Mouse (Mus musculus) hindbrain, postnatal 0 days (tissue): ENCODE measurements around the gene Aig1. TPM values are rescaled to one million over a fixed set of nuclear protein-coding genes. Genes with fewer than 3 reads are reported as not detected.

Experiments
- ATAC-seq: fragments of 200-750 bp; cut with Nextera tagmentation; 2 replicates; pipeline ENCODE4 v1.8.0; 2017; ENCODE audit warnings: mild to moderate bottlenecking, moderate TSS enrichment, moderate library complexity
- DNase-seq: peaks from one replicate; pipeline ENCODE4 v3.0.0-alpha.2; 2015; ENCODE audit warnings: low spot score
- H3K27ac ChIP-seq: fragments of 300-500 bp; sonication (generic); 2 replicates; pipeline ENCODE4 v1.5.1; 2014; ENCODE audit warnings: mild to moderate bottlenecking
- H3K27me3 ChIP-seq: fragments of 300-500 bp; sonication (generic); 2 replicates; pipeline ENCODE4 v1.6.1; 2014; ENCODE audit warnings: low read length, mixed read lengths; ENCODE audit not compliant: insufficient read depth
- H3K36me3 ChIP-seq: fragments of 300-500 bp; sonication (generic); 2 replicates; pipeline ENCODE4 v1.6.1; 2014; ENCODE audit warnings: low read length, mixed read lengths; ENCODE audit not compliant: insufficient read depth
- H3K4me1 ChIP-seq: fragments of 300-500 bp; sonication (generic); 2 replicates; pipeline ENCODE4 v1.6.1; 2014; ENCODE audit warnings: antibody characterized with exemption, low read length, mixed read lengths; ENCODE audit not compliant: insufficient read depth
- H3K4me2 ChIP-seq: fragments of 300-500 bp; sonication (generic); 2 replicates; pipeline ENCODE4 v1.6.1; 2014; ENCODE audit warnings: low read depth, mild to moderate bottlenecking, low read length, moderate library complexity, mixed read lengths
- H3K4me3 ChIP-seq: fragments of 300-500 bp; sonication (generic); 2 replicates; pipeline ENCODE4 v1.5.1; 2014; ENCODE audit warnings: low read length
- H3K9ac ChIP-seq: fragments of 300-500 bp; sonication (generic); replicated peaks from 2 replicates; pipeline ENCODE4 v1.6.1; 2014; ENCODE audit warnings: mild to moderate bottlenecking, low read length, moderate library complexity, mixed read lengths
- H3K9me3 ChIP-seq: fragments of 300-500 bp; sonication (generic); 2 replicates; pipeline ENCODE4 v1.6.1; 2016; ENCODE audit warnings: low read length, mixed read lengths
- CTCF ChIP-seq: IDR thresholded peaks from 2 replicates; pipeline ENCODE4 v1.5.1; 2016; ENCODE audit warnings: antibody characterized with exemption, control low read depth, low read depth
- WGBS: fragments of 180-500 bp; shearing (Covaris S2); extraction: QIAGEN DNeasy Blood & Tissue Kit; methylation state at CpG from one replicate; pipeline ENCODE4 v1.1.7; 2014; 5-methylcytosine and 5-hydroxymethylcytosine counted together
- polyA plus RNA-seq: library from polyadenylated mRNA; unstranded; fragments of >200 nt; fragmentation: Nextera tagmentation; extraction: Ambion mirVana; gene quantifications from 2 replicates; pipeline ENCODE4 v1.2.1, GENCODE M21; 2015
- total RNA-seq: library from RNA; depleted of rRNA; stranded (reverse); fragments of >200 nt; gene quantifications from 2 replicates; pipeline ENCODE4 v1.2.3, GENCODE M21; 2014; rRNA removed

Gene Aig1
- total and polyA plus RNA-seq, 2 experiments from 2014 or later: 105 to 123 TPM

DNA sequence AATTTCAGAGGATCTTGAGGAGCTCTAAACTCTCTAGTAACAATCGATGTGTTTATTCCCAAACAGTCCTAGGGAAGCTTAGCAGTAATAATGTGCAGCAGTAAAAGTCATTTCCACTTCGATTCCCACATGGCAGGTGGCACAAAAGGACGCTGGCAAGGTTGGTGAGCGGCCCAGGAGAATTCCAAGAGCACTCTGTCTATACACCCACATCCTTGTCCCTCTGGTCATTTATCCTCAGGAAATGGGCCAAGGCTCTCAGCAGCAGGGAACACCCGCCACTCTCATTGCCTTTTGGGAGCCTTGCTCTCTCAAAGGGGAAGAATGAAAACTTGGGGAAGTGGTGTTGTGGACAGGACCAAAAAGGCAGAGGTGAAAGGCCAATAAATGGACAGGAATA lies 245.0 kb downstream of the Aig1 start:
- no peak for TF ChIP-seq CTCF
- no peak overlapping the region for H3K4me2 ChIP-seq
- peak; percentile 18 for DNase-seq
- 66% methylated on average over 5 of the region's 5 CpGs for WGBS
- no peaks in the 10 kb centered on the region for H3K4me1 ChIP-seq
- H3K27me3 ChIP-seq: no peaks in the 10 kb centered on the region
- H3K9ac ChIP-seq: no peak overlapping the region
- no peak overlapping the region for H3K4me3 ChIP-seq
- H3K27ac ChIP-seq: no peak overlapping the region
- H3K36me3 ChIP-seq: no peaks in the 10 kb centered on the region
- ATAC-seq: no peak
- no peaks in the 10 kb centered on the region for H3K9me3 ChIP-seq

DNA sequence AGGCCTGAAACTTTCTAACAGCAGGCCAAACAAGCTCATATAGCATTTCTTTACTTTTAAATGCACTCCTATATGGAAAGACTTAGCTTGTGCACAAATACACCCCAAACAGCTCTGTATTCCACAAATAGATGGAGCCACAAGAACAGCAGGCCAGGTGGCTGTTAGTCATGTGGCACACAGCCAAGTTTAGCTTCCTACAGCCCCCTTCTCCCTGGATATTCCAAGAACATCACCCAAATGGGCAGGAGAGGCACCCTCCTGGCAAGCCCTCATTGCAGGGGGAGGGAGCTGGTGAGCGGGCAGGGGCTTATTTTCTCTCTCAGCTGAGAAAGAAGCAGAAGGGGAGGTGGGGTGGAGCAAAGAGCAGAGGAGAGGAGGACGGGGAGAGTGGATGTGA lies 267.9 kb downstream of the Aig1 start:
- H3K36me3 ChIP-seq: no peaks in the 10 kb centered on the region
- TF ChIP-seq CTCF: no peak
- no peak overlapping the region for H3K9ac ChIP-seq
- DNase-seq (no peak), ATAC-seq (no peak)
- 59% methylated on average over 2 of the region's 2 CpGs for WGBS
- no peaks in the 10 kb centered on the region for H3K4me1 ChIP-seq
- no peak overlapping the region for H3K27ac ChIP-seq
- no peak overlapping the region for H3K4me3 ChIP-seq
- no peaks in the 10 kb centered on the region for H3K9me3 ChIP-seq
- H3K27me3 ChIP-seq: no peaks in the 10 kb centered on the region
- no peak overlapping the region for H3K4me2 ChIP-seq

DNA sequence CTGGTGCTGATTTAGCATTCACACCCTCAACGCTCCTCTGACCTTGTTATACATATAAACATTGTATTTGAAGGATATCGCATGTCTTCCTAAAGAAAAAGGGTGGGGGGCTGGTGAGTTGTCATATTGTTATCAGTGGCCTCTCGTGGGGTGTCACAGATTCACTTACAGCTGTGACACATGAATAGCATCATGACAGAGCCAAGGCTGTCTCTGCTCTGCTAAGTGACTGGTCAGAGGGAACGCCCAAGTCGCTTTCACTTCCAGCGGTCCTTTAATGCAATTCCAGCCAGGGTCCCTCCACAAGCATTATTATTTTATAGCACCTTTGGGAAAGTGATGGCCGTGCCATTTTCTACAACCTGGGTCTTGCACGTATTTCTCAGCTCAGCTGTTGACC lies 271.3 kb downstream of the Aig1 start:
- ATAC-seq (no peak), DNase-seq (no peak)
- H3K4me3 ChIP-seq: no peak overlapping the region
- H3K36me3 ChIP-seq: no peaks in the 10 kb centered on the region
- H3K9ac ChIP-seq: no peak overlapping the region
- WGBS: 71% methylated on average over 8 of the region's 8 CpGs
- no peaks in the 10 kb centered on the region for H3K4me1 ChIP-seq
- no peak overlapping the region for H3K27ac ChIP-seq
- H3K9me3 ChIP-seq: no peaks in the 10 kb centered on the region
- no peak for TF ChIP-seq CTCF
- no peak overlapping the region for H3K4me2 ChIP-seq
- no peaks in the 10 kb centered on the region for H3K27me3 ChIP-seq

Other genes starting within 250 kb of the Aig1 start
- 43.5 and 45.8 TPM in 2 replicates for gene Hivep2, start 97.1 kb upstream of the Aig1 start, total RNA-seq
- 11.8 and 13.6 TPM in 2 replicates for gene Hivep2, start 97.1 kb upstream of the Aig1 start, polyA plus RNA-seq